Mouse (Mus musculus) T-cell, adult 2 months (primary cell): ENCODE measurements around the gene Dnase1l2.

Experiments used
- DNase-seq: peaks from one replicate; pipeline ENCODE4 v3.0.0; 2022; ENCODE audit warnings: low spot score

Dnase1l2 gene

DNA sequence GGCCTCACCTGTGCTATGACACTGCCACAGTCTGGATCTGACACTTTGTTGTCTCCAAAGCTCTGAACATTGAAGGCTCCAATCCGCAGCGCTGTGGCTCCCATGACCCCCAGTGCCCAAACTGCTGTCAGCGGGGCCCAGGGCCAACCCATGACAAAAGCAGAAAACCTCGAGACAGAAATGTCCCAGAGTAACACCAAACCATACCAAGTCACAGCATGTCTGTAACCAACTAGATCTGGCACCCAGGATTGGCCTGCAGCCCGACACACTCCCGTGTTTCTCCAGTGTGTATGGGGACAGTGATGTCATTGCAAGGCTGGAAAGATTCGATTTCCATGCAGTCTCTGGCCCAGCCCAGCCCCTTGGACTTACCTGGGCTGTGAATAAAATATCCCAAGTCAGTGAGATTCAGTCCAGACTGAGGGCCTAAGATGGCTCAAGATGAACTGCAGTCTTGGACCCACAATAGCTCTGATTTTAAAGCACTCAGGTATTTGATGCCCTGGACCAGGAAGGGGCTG, at the start of gene Dnase1l2:
Dnase1l2 (minus strand) TSS at position 474 of the 524 bp plus-strand sequence.
- no peak for DNase-seq

- no peak for DNase-seq
Measured at GRCm38 (mm10) chr17:24490399-24490798, 47.5 kb upstream of the Dnase1l2 start.

GRCm38 (mm10) chr17:24489265-24490030, 46.5 kb upstream of the Dnase1l2 start:
- DNase-seq, result no peak

DNA sequence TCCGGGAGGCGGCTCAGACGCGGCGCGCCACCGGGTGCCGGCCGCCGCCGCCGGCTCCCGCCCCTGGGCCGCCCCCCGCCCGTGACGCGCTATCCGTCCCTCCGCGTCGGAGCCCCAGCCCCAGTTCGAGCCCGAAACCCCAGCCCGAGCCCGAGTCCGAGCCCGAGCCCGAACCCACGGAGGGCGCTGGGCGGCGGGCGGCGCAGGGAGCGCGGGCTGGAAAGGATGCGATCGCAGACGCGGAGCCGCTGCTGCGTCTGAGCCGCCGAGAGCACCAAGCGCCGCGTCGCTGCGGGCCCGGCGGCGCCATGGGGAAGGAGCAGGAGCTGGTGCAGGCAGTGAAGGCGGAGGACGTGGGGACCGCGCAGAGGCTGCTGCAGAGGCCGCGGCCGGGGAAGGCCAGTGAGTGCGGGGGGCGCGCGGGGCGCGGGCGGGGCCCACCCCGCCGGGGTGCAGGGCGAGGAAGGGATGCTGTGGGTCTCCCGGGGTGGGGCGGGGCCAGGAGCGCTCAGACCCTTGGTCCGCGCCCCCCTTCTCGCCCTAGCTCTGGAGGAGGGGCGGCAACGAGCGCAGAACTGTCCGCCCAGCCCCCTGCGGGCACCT, 45.9 kb upstream of the Dnase1l2 start:
- peak; percentile 28 for DNase-seq

DNA sequence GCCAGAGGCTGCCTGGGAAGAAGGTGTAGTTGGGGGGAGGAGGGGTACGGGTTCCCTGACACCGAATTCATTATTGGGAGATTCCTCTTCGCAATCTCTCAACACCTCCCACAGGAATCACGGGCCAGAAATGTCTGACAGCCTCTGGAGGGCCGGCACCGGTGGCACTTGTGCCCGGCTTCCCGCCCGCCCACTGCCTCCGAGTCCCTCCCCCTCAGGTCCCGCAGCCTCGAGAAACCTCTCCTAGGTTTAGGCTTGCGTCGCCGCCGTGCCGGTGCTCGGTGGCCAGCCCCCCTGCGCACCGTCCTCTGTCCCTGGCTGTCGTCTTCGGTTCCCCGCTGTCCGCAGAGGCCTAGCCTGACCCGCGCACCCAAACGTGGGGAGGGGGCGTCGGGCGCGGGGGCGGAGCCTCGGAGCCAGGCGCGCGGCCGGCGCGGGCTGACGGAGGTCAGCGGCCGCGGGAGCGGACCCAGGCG, 45.3 kb upstream of the Dnase1l2 start, which contains the start of gene Caskin1:
Caskin1 (plus strand) TSS at position 416 of the 476 bp plus-strand sequence.
- no peak for DNase-seq

- DNase-seq, result no peak
Measured at GRCm38 (mm10) chr17:24485090-24485860, 42.4 kb upstream of the Dnase1l2 start.

DNA sequence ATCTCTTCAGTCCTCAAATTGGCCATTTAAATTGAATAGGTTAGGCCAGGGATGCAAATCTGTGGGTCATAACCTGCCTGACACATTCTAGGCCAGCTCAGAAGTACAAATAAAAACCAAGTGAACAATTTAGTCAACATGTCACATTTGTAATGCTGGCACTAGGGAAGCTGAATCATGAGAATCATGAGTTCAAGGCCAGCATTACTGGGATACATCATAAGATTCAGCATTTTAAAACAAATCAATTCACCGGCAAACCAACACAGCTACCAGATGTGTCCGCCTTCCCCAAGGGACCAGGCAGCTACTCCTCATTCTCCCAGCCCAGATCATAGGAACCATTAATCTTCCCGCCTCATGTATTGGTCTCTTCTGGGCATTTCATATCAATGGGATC, 40.6 kb upstream of the Dnase1l2 start:
- DNase-seq, result no peak

- DNase-seq, result no peak
Measured at GRCm38 (mm10) chr17:24481027-24481815, 38.3 kb upstream of the Dnase1l2 start.

- DNase-seq, result no peak
Measured at GRCm38 (mm10) chr17:24480201-24480826, 37.4 kb upstream of the Dnase1l2 start.

DNA sequence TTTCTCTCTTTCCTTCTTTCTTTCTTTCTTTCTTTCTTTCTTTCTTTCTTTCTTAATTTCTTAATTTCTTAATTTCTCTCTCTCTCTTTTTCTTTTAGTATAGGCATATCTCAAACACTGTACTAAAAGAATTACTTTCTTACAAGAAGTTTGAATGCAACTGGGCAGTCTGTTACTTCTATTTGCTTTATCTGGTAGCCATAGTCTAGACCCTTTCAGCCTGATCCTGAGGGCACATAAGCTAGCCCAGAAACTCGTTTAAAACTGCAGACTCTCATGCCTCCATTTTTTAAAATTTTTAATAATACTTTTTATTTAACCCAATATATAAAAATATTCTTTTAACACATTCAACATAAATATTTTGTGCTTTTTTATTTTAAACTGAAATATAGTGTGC, 36.5 kb upstream of the Dnase1l2 start:
- no peak for DNase-seq

DNA sequence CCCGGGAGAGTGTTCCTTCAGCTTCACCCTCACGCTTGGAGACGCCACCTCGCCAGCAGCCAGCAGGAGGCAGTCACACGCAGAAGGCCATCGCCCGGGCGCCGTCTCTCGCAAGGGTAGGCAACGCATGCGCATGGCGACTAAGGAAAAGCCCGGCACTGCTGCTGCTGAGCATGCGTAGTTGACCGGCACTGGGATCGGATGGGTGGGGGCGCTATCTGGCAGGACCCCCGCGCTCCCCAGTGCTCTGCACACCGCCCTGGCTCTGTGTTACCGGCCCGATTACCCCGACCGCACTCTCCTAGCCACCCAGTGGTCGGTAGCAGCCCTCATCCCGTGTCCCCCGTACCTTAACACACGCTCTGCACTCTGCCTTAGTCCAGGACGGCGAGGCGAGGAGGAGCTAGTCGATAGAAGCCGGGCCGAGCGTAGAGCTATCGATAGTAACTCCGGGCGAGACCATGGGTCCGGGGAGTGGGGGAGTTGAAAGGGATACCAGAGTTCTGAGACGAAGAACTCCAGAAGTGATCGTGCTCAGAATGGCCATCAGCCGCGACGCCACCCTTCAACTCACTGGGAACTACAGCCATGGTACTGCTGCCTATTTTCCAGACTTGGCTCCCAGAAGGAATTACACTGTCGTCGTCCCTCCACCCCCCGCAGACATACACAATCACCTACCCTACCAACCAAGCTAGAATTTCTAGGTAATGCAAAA, 35.9 kb upstream of the Dnase1l2 start, which contains the start of gene Mlst8:
Mlst8 (minus strand) TSS at position 416 of the 718 bp plus-strand sequence.
- DNase-seq, result peak; percentile 95

DNA sequence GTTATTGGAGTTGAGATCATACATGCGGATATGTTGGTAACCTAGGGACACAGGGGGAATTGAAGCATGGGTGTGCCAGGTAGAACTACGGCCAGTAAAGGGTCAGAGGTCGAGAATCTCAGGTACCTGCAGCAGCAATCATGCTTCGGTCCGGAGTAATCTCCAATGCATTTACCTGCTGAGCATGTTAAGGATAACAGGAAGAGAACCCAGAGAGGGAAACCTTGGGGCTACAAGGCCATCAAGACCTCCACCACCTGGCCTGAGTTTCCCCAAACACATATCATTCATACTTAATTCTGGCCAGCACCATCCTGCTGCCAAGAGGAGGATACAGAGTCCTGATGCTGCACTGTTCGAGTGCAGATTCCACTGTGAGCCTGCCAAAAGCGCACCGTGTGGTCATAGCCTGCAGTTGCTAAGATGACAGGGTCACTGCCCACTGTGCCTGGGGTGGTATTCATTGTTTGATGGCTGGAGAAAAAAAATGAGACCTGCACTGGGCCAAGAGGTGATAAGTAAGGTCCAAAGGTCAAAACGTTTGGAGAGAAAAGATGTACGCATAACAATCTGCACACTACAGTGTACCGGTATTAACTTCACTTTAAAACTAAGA, 35.2 kb upstream of the Dnase1l2 start:
- DNase-seq, result no peak

DNA sequence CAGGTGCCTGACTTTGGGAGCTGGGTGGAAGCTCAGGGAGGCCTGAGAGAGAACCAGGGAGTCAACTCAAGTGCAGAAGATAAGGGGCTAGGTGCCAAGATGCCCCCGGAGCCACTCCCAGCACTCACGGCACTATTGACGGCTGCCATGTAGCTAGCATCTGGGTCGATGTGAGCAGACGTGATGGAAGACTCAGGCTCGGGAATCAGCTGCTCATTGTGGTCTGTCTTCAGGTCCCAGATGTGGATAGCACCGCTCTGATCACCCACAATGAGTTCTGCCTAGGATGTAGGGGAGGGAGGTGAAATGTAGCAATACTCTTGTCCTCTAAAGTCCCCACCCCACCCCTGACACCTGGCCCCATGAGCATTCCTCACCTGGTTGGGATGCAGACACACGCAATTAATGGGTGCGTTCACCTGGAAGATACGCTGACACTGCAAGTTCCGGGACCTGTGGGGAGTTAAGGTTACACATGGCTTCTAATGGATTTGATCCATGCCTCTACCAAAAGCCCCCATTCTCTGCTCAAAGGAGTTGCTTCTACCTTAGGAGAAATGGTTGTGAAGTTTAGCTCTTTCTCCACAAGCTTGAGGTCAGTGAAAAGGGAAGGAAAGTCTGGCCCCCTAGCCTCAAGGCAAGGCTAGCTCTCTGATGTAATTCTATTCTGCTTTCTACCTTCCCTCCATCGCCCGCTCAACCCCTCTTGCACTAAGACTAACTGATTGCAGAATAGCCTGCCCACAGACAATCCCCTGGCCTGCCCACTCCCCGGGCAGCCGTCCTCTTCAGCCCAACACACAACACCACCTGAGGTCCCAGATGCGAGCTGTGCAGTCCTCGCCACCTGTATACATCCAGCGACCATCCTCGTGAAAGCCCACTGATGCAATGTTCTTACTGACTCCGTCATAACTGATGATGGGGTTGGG, 34.4 kb upstream of the Dnase1l2 start:
- DNase-seq, result no peak

GRCm38 (mm10) chr17:24476022-24476776, 33.3 kb upstream of the Dnase1l2 start:
- DNase-seq, result no peak

DNA sequence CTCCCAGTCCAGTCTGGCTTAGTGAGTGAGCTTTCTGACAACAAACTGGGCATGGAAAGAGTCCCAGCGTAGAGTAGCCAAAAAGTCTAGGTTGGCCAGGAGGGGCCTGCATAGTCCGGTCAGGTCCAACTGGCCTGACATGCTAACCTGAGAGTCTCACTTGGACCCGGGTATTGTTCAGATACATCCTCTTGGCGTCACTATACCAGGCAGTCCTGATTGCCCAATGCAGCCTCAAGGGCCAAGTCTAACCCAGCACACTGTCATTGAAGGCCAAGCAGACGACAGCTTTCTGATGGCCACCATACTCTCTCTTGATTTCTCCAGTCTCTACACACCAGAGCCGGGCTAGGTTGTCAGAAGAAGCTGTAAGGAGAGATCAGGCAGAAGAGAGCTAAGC, 32.7 kb upstream of the Dnase1l2 start:
- no peak for DNase-seq

- DNase-seq, result no peak
Measured at GRCm38 (mm10) chr17:24474557-24474956, 31.7 kb upstream of the Dnase1l2 start.

GRCm38 (mm10) chr17:24473612-24474275, 30.8 kb upstream of the Dnase1l2 start, which contains the start of gene Bricd5:
Gene Bricd5 (plus strand): TSS chr17:24473884.
- DNase-seq, result no peak
